Mouse (Mus musculus) bone marrow, adult 2 months (tissue): ENCODE measurements around the gene Mosmo. TPM values are rescaled to one million over a fixed set of nuclear protein-coding genes. Genes with fewer than 3 reads are reported as not detected.
A peak's percentile ranks its signal among the peaks of the same experiment; 100 is the strongest.

Experiments used
- H3K27ac ChIP-seq: fragments of 200-500 bp; 2 replicates; pipeline ENCODE4 v1.5.1; 2012; ENCODE audit warnings: low read depth, mild to moderate bottlenecking, control low read depth, inconsistent platforms, low read length; ENCODE audit not compliant: control insufficient read depth, poor library complexity, insufficient read depth
- H3K4me1 ChIP-seq: fragments of 200-500 bp; 2 replicates; pipeline ENCODE4 v1.6.1; 2011; ENCODE audit warnings: low read length; ENCODE audit not compliant: control insufficient read depth, insufficient read depth
- H3K4me3 ChIP-seq: fragments of 200-500 bp; replicated peaks from 2 replicates; pipeline ENCODE3; 2011; ENCODE audit warnings: mild to moderate bottlenecking, low read depth, low read length, control low read depth; ENCODE audit not compliant: control insufficient read depth
- CTCF ChIP-seq: fragments of 200-500 bp; IDR thresholded peaks from 2 replicates; pipeline ENCODE4 v1.5.1; 2011; ENCODE audit warnings: low read length, control low read depth; ENCODE audit not compliant: control insufficient read depth, insufficient read depth
- POLR2A ChIP-seq: fragments of 200-500 bp; IDR thresholded peaks from 2 replicates; pipeline ENCODE4 v1.6.1; 2011; ENCODE audit warnings: low read depth, mild to moderate bottlenecking, control low read depth, low read length, borderline replicate concordance; ENCODE audit not compliant: control insufficient read depth
- WGBS: fragments of 180-500 bp; shearing (Covaris S2); methylation state at CpG from one replicate; pipeline ENCODE4 v1.1.7; 2018; 5-methylcytosine and 5-hydroxymethylcytosine counted together
- polyA plus RNA-seq: library from polyadenylated mRNA; stranded (reverse); fragments of >200 nt; gene quantifications from 2 replicates; pipeline ENCODE4 v1.2.4, GENCODE M21; 2011; ENCODE audit warnings: low replicate concordance; ENCODE audit not compliant: missing spikeins, insufficient read depth, insufficient read length

The Mosmo gene
- polyA plus RNA-seq, 1 experiment: 16.1 TPM

DNA sequence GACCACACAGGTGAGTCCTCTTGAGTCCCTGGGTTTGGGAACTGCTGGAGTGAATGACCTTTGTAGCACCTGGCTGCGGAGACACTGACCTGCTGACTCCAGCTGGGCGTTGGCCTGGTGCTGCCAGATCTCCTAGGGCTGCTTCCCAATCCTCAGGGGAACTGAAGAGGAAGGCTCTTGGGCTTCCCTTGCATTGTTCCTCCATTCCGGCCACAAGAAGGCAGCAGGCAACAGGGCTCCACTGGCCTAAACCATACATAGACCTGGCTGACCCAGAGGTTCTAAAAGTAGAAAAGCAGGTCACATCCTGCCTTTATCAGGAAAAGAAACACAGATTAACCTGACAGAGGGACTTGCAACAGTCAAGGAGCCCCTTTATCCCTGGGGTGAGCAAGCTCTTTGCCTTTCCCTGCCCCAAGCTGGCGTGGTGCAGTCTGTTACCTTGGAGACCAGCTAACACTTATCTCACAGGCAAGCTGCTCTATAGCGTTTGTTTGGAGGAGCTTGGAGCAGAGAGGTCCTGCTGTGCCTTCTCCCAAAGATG, 62.2 kb downstream of the Mosmo start:
- Histone ChIP-seq H3K4me3 (no peak overlapping the region), H3K4me1 (no peaks in the 10 kb centered on the region), H3K27ac (no peak overlapping the region)
- no peak for TF ChIP-seq POLR2A
- WGBS: 35% methylated on average over 5 of the region's 5 CpGs

DNA sequence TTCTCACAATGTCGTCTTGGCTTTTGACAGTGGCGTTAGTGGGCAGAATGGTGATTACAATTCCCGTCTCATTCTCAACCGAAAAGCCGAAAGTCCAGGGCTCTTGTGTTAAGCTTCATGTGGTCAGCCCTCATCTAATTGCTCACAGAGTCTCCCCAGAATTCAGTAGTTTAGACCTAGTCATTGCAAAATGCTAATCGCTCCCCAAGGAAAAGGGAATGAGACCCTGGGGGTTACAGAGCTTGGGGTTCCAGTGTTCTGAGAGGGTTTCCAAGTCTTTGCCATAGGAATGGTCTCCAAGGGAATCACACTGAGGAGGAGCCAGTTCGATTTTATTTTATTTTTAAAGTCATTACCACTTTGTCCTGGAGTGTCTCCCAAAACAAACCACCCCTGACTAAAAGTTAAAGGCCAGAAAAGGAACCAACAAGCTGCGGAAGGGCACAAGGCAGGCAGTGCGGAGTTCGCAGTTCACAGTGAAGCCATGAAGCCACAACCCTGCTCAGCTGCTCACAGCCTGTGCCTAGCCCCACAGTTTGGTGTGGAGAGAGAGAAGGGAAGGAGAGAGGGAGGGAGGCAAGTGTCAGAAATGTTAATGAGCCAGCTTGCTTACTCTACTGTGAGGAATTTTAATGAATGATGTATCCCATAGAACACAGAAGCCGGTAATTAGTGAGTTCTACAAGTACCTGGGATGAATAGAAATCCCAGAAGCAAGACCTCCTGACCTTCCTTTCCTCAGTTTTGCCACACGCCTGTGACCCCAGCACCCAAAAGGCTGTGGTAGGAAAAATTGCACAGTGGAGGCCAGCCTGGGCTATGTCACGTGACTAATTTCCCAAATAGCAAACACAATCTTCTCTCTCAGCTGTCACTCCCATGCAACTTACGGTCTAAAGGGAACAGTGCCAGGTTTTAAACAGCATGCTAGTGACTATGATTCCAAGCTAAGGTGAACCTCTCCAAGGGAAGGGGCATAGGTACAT, 66.2 kb downstream of the Mosmo start:
- H3K27ac ChIP-seq: no peak overlapping the region
- no peaks in the 10 kb centered on the region for H3K4me1 ChIP-seq
- TF ChIP-seq POLR2A: no peak
- TF ChIP-seq CTCF: no peak
- H3K4me3 ChIP-seq: no peak overlapping the region
- WGBS: 74% methylated on average over 14 of the region's 14 CpGs

DNA sequence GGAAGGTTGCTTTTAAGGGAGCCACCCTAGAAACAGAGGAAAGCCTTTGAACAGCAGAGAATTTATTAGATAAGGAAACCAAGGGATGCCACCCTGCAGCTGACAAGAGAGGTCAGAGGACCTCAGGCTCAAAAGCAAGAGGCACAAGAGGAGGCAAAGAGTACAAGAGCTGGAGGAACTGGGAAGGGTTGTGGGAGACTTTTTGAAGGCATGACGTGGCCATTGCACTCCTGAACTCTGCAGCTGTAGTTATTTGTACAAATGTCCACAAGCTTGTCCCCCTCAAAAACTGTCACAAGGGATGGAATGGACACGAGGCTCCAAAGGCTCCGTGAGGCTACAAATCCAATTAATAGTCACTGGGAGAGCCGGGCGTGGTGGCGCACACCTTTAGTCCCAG, 67.2 kb downstream of the Mosmo start:
- TF ChIP-seq CTCF (no peak), POLR2A (no peak)
- WGBS: 89% methylated on average over 6 of the region's 6 CpGs

DNA sequence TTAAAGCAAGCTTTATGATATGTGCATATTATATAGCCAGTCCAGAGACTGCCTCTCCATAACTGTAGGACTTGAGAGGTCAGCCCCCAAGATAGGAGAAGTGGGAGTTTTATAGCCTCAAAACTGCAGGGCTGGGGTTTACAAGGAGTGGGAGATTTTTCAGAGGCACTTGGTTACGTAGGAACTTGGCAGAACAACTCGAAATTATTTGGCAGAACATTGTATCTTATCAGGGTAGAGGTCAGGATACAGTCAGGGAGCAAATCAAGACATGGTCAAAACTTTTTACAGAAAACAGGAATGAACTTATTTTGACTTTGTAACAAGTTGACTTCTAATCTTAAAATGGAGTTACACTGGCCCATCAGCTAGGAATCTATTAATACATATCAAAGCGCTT, 68.6 kb downstream of the Mosmo start:
- H3K27ac ChIP-seq: no peak overlapping the region
- H3K4me3 ChIP-seq: no peak overlapping the region
- WGBS: 63% methylated on average over 3 of the region's 3 CpGs
- no peak for TF ChIP-seq POLR2A
- no peak for TF ChIP-seq CTCF
- no peaks in the 10 kb centered on the region for H3K4me1 ChIP-seq

More for the DNA sequence above, 67.2 kb downstream of the Mosmo start:
- H3K4me3 ChIP-seq: no peak overlapping the region
- H3K27ac ChIP-seq: no peak overlapping the region
- H3K4me1 ChIP-seq: no peaks in the 10 kb centered on the region

DNA sequence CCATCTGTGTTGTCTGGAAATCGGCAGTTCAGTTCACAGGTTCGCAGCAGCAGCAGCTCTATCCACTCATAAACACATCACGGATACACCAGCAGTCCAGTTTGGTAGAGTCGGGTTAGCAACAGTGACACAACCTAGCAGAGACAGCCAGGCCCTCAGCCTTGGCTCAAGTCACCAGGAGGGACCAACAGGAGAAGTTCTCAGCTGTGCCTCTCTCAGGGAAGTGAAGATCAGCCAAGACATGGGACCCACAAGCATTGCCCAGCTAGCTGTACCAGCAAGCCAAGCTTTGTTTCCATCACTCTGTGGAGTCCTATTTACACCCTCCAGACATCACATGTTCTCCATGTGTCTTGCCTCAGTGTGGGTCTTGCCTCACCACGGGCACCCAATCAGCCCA, 69.4 kb downstream of the Mosmo start:
- Histone ChIP-seq H3K27ac (no peak overlapping the region), H3K4me1 (no peaks in the 10 kb centered on the region), H3K4me3 (no peak overlapping the region)
- 76% methylated on average over 5 of the region's 5 CpGs for WGBS
- TF ChIP-seq POLR2A: no peak
- no peak for TF ChIP-seq CTCF

DNA sequence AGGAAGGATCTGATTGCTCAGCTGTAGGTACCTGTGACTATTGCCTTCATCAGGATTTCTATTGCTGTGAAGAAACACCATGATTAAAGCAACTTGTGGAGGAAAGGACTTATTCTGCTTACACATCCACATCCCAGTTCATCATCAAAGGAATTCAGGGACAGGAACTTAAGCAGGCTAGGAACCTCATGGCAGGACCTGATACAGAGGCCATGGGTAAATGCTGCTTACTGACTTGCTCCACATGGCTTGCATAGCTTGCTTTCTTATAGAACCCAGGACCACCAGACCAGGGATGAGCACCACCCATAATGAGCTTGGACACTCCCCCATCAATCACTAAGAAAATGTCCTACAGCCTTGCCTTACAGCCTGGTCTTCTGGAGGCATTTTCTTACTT, 71.1 kb downstream of the Mosmo start:
- Histone ChIP-seq H3K27ac (no peak overlapping the region), H3K4me3 (no peak overlapping the region), H3K4me1 (no peaks in the 10 kb centered on the region)
- TF ChIP-seq POLR2A: no peak

DNA sequence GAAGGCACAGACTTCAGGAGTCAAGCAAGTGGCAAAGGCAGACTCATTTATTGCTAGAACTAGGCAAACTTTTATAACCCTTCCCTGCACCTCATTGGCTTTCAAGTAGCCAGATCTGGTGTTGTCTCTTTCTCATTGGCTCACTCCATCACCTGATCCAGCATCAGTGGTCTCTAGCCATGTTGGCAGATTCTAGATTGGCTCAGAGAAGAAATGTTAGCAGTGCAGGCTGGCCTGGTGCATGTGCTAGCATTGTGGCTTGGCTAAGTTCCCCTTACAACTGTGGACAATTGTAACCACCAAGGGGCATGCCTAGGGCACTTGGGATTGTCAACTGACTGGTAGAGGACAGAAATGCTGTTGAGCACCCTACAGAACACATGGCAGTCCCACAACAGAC, 73.9 kb downstream of the Mosmo start:
- Histone ChIP-seq H3K27ac (no peak overlapping the region), H3K4me1 (no peaks in the 10 kb centered on the region; the same call in none of the 2 replicates), H3K4me3 (no peak overlapping the region)
- TF ChIP-seq CTCF: no peak
- TF ChIP-seq POLR2A: no peak

DNA sequence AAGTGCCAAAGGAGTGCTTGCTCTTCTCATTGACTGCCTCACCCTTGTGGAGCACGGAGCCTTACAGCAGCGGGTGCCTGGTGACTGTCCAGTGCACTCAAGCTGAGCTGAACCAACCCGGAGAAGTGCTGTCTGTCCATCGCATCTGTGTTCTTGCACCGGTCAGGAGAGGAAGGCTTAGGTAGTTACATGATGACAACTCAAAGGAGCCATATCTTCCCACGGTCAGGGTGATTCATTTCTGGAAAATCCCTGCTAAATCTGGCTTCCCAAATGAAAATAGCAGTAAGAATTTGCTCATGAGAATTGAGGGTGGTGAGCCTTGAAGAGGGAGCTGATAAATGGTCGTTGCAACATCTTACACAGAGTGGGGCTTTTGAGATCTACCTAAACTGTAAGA, 74.5 kb downstream of the Mosmo start:
- WGBS: 78% methylated on average over 7 of the region's 7 CpGs
- no peak overlapping the region for H3K4me3 ChIP-seq
- no peak for TF ChIP-seq CTCF
- TF ChIP-seq POLR2A: no peak
- H3K27ac ChIP-seq: no peak overlapping the region
- H3K4me1 ChIP-seq: no peaks in the 10 kb centered on the region; the same call in none of the 2 replicates

DNA sequence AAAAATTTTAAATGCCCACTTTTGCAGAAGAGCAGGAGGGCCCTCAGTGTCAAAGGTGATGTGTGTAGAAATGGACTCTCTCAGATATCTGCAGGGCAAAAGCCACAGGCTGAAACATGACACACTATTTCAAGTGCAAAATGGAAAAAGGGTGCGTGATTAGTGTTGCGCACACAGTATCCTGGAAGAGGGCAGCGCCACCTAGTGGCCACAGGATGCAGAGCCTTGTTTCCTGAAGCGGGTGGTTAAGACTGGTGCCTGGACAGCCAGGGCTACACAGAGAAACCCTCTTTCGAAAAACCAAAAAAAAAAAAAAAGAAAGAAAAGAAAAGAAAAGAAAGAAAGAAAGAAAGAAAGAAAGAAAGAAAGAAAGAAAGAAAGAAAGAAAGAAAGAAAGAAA, 77.3 kb downstream of the Mosmo start:
- Histone ChIP-seq H3K4me1 (no peaks in the 10 kb centered on the region; the same call in none of the 2 replicates), H3K27ac (no peak overlapping the region), H3K4me3 (no peak overlapping the region)
- TF ChIP-seq POLR2A (no peak), CTCF (peak; percentile 97)
- WGBS: 3% methylated on average over 5 of the region's 5 CpGs

DNA sequence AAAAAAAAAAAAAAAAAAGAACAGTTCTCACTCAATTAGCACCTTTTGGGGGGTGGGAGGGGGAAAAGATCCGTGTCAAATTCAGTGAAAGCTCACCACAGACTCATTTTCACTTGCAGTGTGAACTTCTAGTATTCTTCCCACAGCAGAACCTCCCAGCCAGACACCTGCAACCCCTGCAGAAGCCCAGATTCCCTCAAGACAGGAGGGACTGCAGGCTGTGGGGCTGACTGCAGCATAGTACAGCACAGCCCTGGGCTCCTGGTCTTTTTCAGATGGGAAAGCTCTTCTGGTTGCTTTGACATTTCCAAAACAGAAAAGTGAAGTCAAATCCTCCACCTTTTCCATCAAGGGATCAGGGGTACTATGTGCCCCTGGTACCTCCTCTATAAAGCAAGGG, 90.0 kb downstream of the Mosmo start:
- no peak overlapping the region for H3K4me3 ChIP-seq
- H3K27ac ChIP-seq: no peak overlapping the region
- no peaks in the 10 kb centered on the region for H3K4me1 ChIP-seq
- 25% methylated on average over 1 of the region's 1 CpGs for WGBS
- no peak for TF ChIP-seq POLR2A
- no peak for TF ChIP-seq CTCF
